Mouse (Mus musculus): ENCODE data around the gene Trio. TPM values are rescaled to one million over a fixed set of nuclear protein-coding genes. Genes with fewer than 3 reads are reported as not detected.

The Trio gene
- total and polyA plus RNA-seq, 3 experiments = 0.66 TPM; not detected in 2

GRCm38 (mm10) chr15:27804447-27804846, 221.2 kb downstream of the Trio start:
- H3K9me3 ChIP-seq (replicated peaks) = peaks cover 38% of the 10 kb centered on the region
- H3K4me3 ChIP-seq (ENCODE audit: low read depth, low read length) = no peak overlapping the region
- DNase-seq (ENCODE audit: low spot score) (no peak), ATAC-seq (ENCODE audit: extremely low read depth, insufficient number of reproducible peaks, low FRiP score, poor library complexity, severe bottlenecking) (no peak)
- H3K27me3 ChIP-seq (ENCODE audit: insufficient read depth, low read length) = no peaks in the 10 kb centered on the region
- no peak for TF ChIP-seq GATA2 (IDR thresholded peaks at IDR 0.05; ENCODE audit: borderline replicate concordance, low read depth, low read length)
- TF ChIP-seq GATA1 (IDR thresholded peaks at IDR 0.05; ENCODE audit: borderline replicate concordance, low read length) = no peak
- no peak for TF ChIP-seq TAL1 (conservative IDR thresholded peaks at IDR 0.05; ENCODE audit: low read depth, low read length)
- TF ChIP-seq CTCF (IDR thresholded peaks at IDR 0.05; ENCODE audit: low read depth, low read length) = no peak
- TF ChIP-seq POLR2AphosphoS5 (IDR thresholded peaks at IDR 0.05; ENCODE audit: insufficient replicate concordance, low read depth, low read length) = no peak
- no peaks in the 10 kb centered on the region for H3K36me3 ChIP-seq (replicated peaks)
- H3K4me1 ChIP-seq (ENCODE audit: insufficient read depth, low read depth, low read length) = no peaks in the 10 kb centered on the region

GRCm38 (mm10) chr15:27803568-27804345, 221.9 kb downstream of the Trio start:
- Histone ChIP-seq H3K36me3 (replicated peaks) (no peaks in the 10 kb centered on the region), H3K9me3 (replicated peaks) (peaks cover 42% of the 10 kb centered on the region), H3K4me1 (ENCODE audit: insufficient read depth, low read depth, low read length) (no peaks in the 10 kb centered on the region), H3K27me3 (ENCODE audit: insufficient read depth, low read length) (no peaks in the 10 kb centered on the region), H3K4me3 (ENCODE audit: low read depth, low read length) (no peak overlapping the region)
- no peak for DNase-seq (ENCODE audit: low spot score)
- ATAC-seq (ENCODE audit: extremely low read depth, insufficient number of reproducible peaks, low FRiP score, poor library complexity, severe bottlenecking) = no peak
- TF ChIP-seq GATA2 (IDR thresholded peaks at IDR 0.05; ENCODE audit: borderline replicate concordance, low read depth, low read length) (no peak), TAL1 (conservative IDR thresholded peaks at IDR 0.05; ENCODE audit: low read depth, low read length) (no peak), GATA1 (IDR thresholded peaks at IDR 0.05; ENCODE audit: borderline replicate concordance, low read length) (no peak), POLR2AphosphoS5 (IDR thresholded peaks at IDR 0.05; ENCODE audit: insufficient replicate concordance, low read depth, low read length) (no peak), CTCF (IDR thresholded peaks at IDR 0.05; ENCODE audit: low read depth, low read length) (no peak)

- TF ChIP-seq POLR2AphosphoS5 (IDR thresholded peaks at IDR 0.05; ENCODE audit: insufficient replicate concordance, low read depth, low read length) (no peak), GATA1 (IDR thresholded peaks at IDR 0.05; ENCODE audit: borderline replicate concordance, low read length) (no peak)
- Histone ChIP-seq H3K4me3 (ENCODE audit: low read depth, low read length) (no peak overlapping the region), H3K4me1 (ENCODE audit: insufficient read depth, low read depth, low read length) (no peaks in the 10 kb centered on the region), H3K36me3 (replicated peaks) (no peaks in the 10 kb centered on the region), H3K27me3 (ENCODE audit: insufficient read depth, low read length) (no peaks in the 10 kb centered on the region), H3K9me3 (replicated peaks) (peaks cover 49% of the 10 kb centered on the region)
- ATAC-seq (ENCODE audit: extremely low read depth, insufficient number of reproducible peaks, low FRiP score, poor library complexity, severe bottlenecking) (no peak), DNase-seq (ENCODE audit: low spot score) (no peak)
These were observed 223.4 kb downstream of the Trio start for GRCm38 (mm10) chr15:27802243-27802642.

- ATAC-seq (ENCODE audit: extremely low read depth, insufficient number of reproducible peaks, low FRiP score, poor library complexity, severe bottlenecking) (no peak), DNase-seq (ENCODE audit: low spot score) (no peak)
- no peaks in the 10 kb centered on the region for H3K36me3 ChIP-seq (replicated peaks)
- no peak overlapping the region for H3K4me3 ChIP-seq (ENCODE audit: low read depth, low read length)
- TF ChIP-seq GATA2 (IDR thresholded peaks at IDR 0.05; ENCODE audit: borderline replicate concordance, low read depth, low read length) (no peak), CTCF (IDR thresholded peaks at IDR 0.05; ENCODE audit: low read depth, low read length) (no peak), TAL1 (conservative IDR thresholded peaks at IDR 0.05; ENCODE audit: low read depth, low read length) (no peak), GATA1 (IDR thresholded peaks at IDR 0.05; ENCODE audit: borderline replicate concordance, low read length) (no peak), POLR2AphosphoS5 (IDR thresholded peaks at IDR 0.05; ENCODE audit: insufficient replicate concordance, low read depth, low read length) (no peak)
- H3K27me3 ChIP-seq (ENCODE audit: insufficient read depth, low read length) = no peaks in the 10 kb centered on the region
- peaks cover 52% of the 10 kb centered on the region for H3K9me3 ChIP-seq (replicated peaks)
- no peaks in the 10 kb centered on the region for H3K4me1 ChIP-seq (ENCODE audit: insufficient read depth, low read depth, low read length)
These were observed 224.5 kb downstream of the Trio start for GRCm38 (mm10) chr15:27801177-27801576.

DNA sequence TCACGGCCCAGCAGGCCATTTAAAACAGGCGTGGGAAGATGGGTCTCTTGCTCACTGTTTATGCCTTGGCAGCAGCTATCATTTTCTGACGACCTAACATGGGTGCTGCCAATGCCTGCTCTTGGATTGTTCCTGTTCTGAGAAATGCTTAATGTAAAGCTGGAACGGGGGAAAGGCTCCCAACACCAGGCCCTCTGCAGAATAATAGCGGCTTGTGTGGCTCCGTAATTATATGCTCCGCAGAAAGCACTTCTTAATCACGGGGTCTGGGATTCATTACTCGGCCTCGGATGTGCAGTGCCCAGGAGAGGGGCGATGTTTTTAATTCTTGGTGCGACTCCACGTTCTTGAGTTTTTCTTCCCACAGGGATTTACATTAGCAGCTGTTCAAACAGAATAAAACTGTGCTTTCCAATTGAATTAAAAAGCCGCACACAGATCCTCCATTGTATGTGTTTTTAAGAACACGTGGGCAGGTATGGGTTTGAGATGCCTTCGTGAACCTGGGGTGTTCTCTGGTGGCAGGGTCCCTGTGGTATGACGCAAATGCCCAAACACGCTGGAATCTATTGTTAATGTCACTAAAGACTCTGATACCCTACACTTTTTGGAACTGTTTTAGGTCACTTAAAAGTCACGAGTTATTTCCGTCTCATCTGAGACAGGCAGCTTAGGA, 228.0 kb downstream of the Trio start:
- DNase-seq (ENCODE audit: low spot score) = no peak
- Histone ChIP-seq H3K9me3 (replicated peaks) (peaks cover 33% of the 10 kb centered on the region), H3K4me3 (ENCODE audit: low read depth, low read length) (no peak overlapping the region), H3K27me3 (ENCODE audit: insufficient read depth, low read length) (no peaks in the 10 kb centered on the region), H3K36me3 (replicated peaks) (no peaks in the 10 kb centered on the region), H3K4me1 (ENCODE audit: insufficient read depth, low read depth, low read length) (no peaks in the 10 kb centered on the region)
- no peak for ATAC-seq (ENCODE audit: extremely low read depth, insufficient number of reproducible peaks, low FRiP score, poor library complexity, severe bottlenecking)
- TF ChIP-seq POLR2AphosphoS5 (IDR thresholded peaks at IDR 0.05; ENCODE audit: insufficient replicate concordance, low read depth, low read length) = no peak
- TF ChIP-seq CTCF (IDR thresholded peaks at IDR 0.05; ENCODE audit: low read depth, low read length) = no peak
- TF ChIP-seq GATA1 (IDR thresholded peaks at IDR 0.05; ENCODE audit: borderline replicate concordance, low read length) = no peak
- TF ChIP-seq TAL1 (conservative IDR thresholded peaks at IDR 0.05; ENCODE audit: low read depth, low read length) = no peak
- no peak for TF ChIP-seq GATA2 (IDR thresholded peaks at IDR 0.05; ENCODE audit: borderline replicate concordance, low read depth, low read length)

GRCm38 (mm10) chr15:27796868-27797222, 228.8 kb downstream of the Trio start:
- H3K36me3 ChIP-seq (replicated peaks) = no peaks in the 10 kb centered on the region

More at GRCm38 (mm10) chr15:27796868-27797222, 228.8 kb downstream of the Trio start:
- DNase-seq (ENCODE audit: low spot score) (no peak), ATAC-seq (ENCODE audit: extremely low read depth, insufficient number of reproducible peaks, low FRiP score, poor library complexity, severe bottlenecking) (no peak)
- no peak for TF ChIP-seq TAL1 (conservative IDR thresholded peaks at IDR 0.05; ENCODE audit: low read depth, low read length)
- no peak for TF ChIP-seq POLR2AphosphoS5 (IDR thresholded peaks at IDR 0.05; ENCODE audit: insufficient replicate concordance, low read depth, low read length)
- no peak for TF ChIP-seq CTCF (IDR thresholded peaks at IDR 0.05; ENCODE audit: low read depth, low read length)
- no peak for TF ChIP-seq GATA2 (IDR thresholded peaks at IDR 0.05; ENCODE audit: borderline replicate concordance, low read depth, low read length)
- no peak for TF ChIP-seq GATA1 (IDR thresholded peaks at IDR 0.05; ENCODE audit: borderline replicate concordance, low read length)
- peaks cover 33% of the 10 kb centered on the region for H3K9me3 ChIP-seq (replicated peaks)
- no peaks in the 10 kb centered on the region for H3K27me3 ChIP-seq (ENCODE audit: insufficient read depth, low read length)
- H3K4me1 ChIP-seq (ENCODE audit: insufficient read depth, low read depth, low read length) = no peaks in the 10 kb centered on the region
- H3K4me3 ChIP-seq (ENCODE audit: low read depth, low read length) = no peak overlapping the region

Measured in G1E (cell line).